Mouse (Mus musculus) urinary bladder, postnatal 10 days (tissue): ENCODE measurements around the gene Tmem56.

ENCODE experiments used
- DNase-seq: peaks from one replicate; pipeline ENCODE4 v3.0.0; 2022; ENCODE audit warnings: low spot score

Tmem56 gene

GRCm38 (mm10) chr3:121282998-121283397 is at the start of gene Tmem56:
Gene Tmem56 (minus strand): TSS chr3:121283098.
- no peak for DNase-seq

- no peak for DNase-seq
These were observed 47.3 kb upstream of the Tmem56 start for GRCm38 (mm10) chr3:121330244-121330646.

GRCm38 (mm10) chr3:121329647-121330046 is 46.7 kb upstream of the Tmem56 start:
- DNase-seq: no peak

- no peak for DNase-seq
These were observed 44.5 kb upstream of the Tmem56 start for GRCm38 (mm10) chr3:121327406-121327805.

- DNase-seq: no peak
These were observed 40.5 kb upstream of the Tmem56 start for GRCm38 (mm10) chr3:121323371-121323770.

- no peak for DNase-seq
These were observed 38.0 kb upstream of the Tmem56 start for GRCm38 (mm10) chr3:121320896-121321295.

- DNase-seq: no peak
These were observed 37.0 kb upstream of the Tmem56 start for GRCm38 (mm10) chr3:121319906-121320305.

GRCm38 (mm10) chr3:121315498-121315897 is 32.6 kb upstream of the Tmem56 start:
- no peak for DNase-seq

GRCm38 (mm10) chr3:121314149-121314548 is 31.3 kb upstream of the Tmem56 start:
- DNase-seq: no peak

GRCm38 (mm10) chr3:121312979-121313378 is 30.1 kb upstream of the Tmem56 start:
- no peak for DNase-seq

- no peak for DNase-seq
These were observed 29.5 kb upstream of the Tmem56 start for GRCm38 (mm10) chr3:121312426-121312825.

GRCm38 (mm10) chr3:121309896-121310714 is 27.2 kb upstream of the Tmem56 start:
- no peak for DNase-seq

GRCm38 (mm10) chr3:121309429-121309828 is 26.5 kb upstream of the Tmem56 start:
- DNase-seq: no peak

- no peak for DNase-seq
These were observed 26.0 kb upstream of the Tmem56 start for GRCm38 (mm10) chr3:121308935-121309334.

- DNase-seq: peak; percentile 31
These were observed 24.8 kb upstream of the Tmem56 start for GRCm38 (mm10) chr3:121307532-121308234.

- no peak for DNase-seq
These were observed 23.7 kb upstream of the Tmem56 start for GRCm38 (mm10) chr3:121306641-121307040.

GRCm38 (mm10) chr3:121294200-121294599 is 11.3 kb upstream of the Tmem56 start:
- DNase-seq: no peak

GRCm38 (mm10) chr3:121291560-121292258 is 8.8 kb upstream of the Tmem56 start, which contains the start of gene Alg14:
Gene Alg14 (plus strand): TSS chr3:121291773.
- peak; percentile 78 for DNase-seq

- DNase-seq: no peak
These were observed 8.3 kb upstream of the Tmem56 start for GRCm38 (mm10) chr3:121291225-121291559.

- no peak for DNase-seq
These were observed 7.8 kb upstream of the Tmem56 start for GRCm38 (mm10) chr3:121290681-121291080.

GRCm38 (mm10) chr3:121287151-121287550 is 4.3 kb upstream of the Tmem56 start:
- DNase-seq: no peak

GRCm38 (mm10) chr3:121285219-121285618 is 2.3 kb upstream of the Tmem56 start:
- no peak for DNase-seq

GRCm38 (mm10) chr3:121279679-121280078 is 3.2 kb downstream of the Tmem56 start:
- DNase-seq: no peak
